Mouse (Mus musculus) MEL (cell line): Measurements from ENCODE around the gene Gid4.

Experiments
- CTCF ChIP-seq, 3 experiments: IDR thresholded peaks in 2 of 3; conservative IDR thresholded peaks in 1 of 3; 2 replicates each; pipeline ENCODE4 v1.5.1; 2011 to 2012; ENCODE audit warnings: low read length in 3 of 3, low read depth in 2 of 3, mild to moderate bottlenecking in 2 of 3, improper control_type of control experiment in 1 of 3, inconsistent platforms in 1 of 3, mixed read lengths in 1 of 3, moderate library complexity in 1 of 3; ENCODE audit not compliant: control insufficient read depth in 1 of 3, insufficient read depth in 1 of 3, poor library complexity in 1 of 3, severe bottlenecking in 1 of 3
- ELF1 ChIP-seq: IDR thresholded peaks from 2 replicates; pipeline ENCODE4 v1.6.1; 2014; ENCODE audit warnings: low read depth, mild to moderate bottlenecking, inconsistent platforms, low read length, improper control_type of control experiment, moderate library complexity
- GATA1 ChIP-seq: IDR thresholded peaks from 2 replicates; pipeline ENCODE4 v1.6.1; 2011; ENCODE audit warnings: low read depth, low read length, improper control_type of control experiment

DNA sequence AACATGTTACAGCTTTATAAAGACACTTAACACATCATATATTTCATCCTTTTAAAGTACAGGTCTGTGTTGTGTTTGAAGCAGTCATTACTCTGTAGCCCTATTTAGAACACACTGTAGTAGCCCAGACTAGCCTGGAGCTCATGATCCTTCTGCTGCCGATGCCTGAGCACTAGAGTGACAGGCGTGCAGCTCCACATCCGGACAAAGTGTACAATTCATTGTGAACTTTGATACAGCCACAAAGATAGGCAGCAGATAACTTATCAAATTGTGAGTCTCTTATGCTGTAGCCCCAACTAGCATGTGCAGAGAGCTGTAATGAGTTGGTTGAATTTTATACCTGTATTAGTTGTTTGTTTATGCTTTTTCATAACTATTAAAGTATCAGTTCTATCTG, 10.7 kb downstream of the Gid4 start:
- TF ChIP-seq GATA1: no peak
- TF ChIP-seq CTCF (IDR thresholded peaks at IDR 0.05 in 2 of 3, conservative IDR thresholded peaks at IDR 0.05 in 1 of 3; ENCODE audit: control insufficient read depth in 1 of 3, insufficient read depth in 1 of 3, low read depth in 2 of 3, low read length in 3 of 3, poor library complexity in 1 of 3, severe bottlenecking in 1 of 3): no peak
- no peak for TF ChIP-seq ELF1
